Comparison of ENCODE assay signal across 9 mouse cellular contexts in the genomic region with DNA sequence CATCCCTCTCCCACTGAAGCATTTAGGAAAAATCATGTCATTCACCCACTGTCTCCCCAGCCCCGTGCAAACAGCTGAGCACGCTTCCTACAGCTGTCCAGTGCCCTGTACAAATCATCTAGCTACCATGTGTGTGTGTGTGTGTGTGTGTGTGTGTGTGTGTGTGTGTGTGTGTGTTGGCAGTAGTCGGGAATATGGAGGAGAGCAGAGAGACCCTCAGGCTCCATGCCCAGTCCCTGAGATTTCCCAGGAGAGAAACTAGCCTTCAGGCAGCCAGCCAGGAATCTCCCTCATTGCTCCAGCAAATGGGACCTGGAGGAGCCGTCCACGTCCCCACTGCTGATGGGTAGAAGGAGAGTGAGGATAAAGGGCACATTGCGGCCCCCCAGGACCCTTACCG.
A peak's percentile ranks its signal among the peaks of the same experiment; 100 is the strongest.
DNase-seq lines count a peak whose midpoint lies in the region; ATAC-seq and TF ChIP-seq lines count a peak whose summit lies in the region.
"Had no signal": no experiment of that assay in that cellular context is flagged by ENCODE, and none has a peak within 500 bp of the region (broad histone marks: within the 10 kb centered on the region; RNA-seq: fewer than 3 reads in every experiment).

No protein-coding gene starts in this region.

- 9% methylated on average over 7 of the region's 7 CpGs for WGBS in heart, postnatal 0 days
- 10% methylated on average over 7 of the region's 7 CpGs for WGBS in midbrain, postnatal 0 days
- WGBS in kidney, embryonic 14.5 days, result 19% methylated on average over 7 of the region's 7 CpGs

- no peaks in the 10 kb centered on the region for H3K36me3 ChIP-seq in heart, postnatal 0 days (replicated peaks; ENCODE audit: control insufficient read depth, insufficient read depth, low read length)
- no peaks in the 10 kb centered on the region for H3K36me3 ChIP-seq in midbrain, postnatal 0 days (ENCODE audit: insufficient read depth, low read length)
- H3K36me3 ChIP-seq in kidney, embryonic 14.5 days (ENCODE audit: control insufficient read depth, insufficient read depth, low read length), result no peaks in the 10 kb centered on the region
- H3K36me3 ChIP-seq: limb, embryonic 15.5 days had no signal

- intact Hi-C loops in left cerebral cortex, adult 2 months (cut with DNase I), result no loop called here
- intact Hi-C loops in left cerebral cortex, postnatal 36 days (cut with DNase I), result no loop called here

- H3K9ac ChIP-seq in heart, postnatal 0 days (replicated peaks; ENCODE audit: low read depth, low read length), result no peak overlapping the region
- no peak overlapping the region for H3K9ac ChIP-seq in midbrain, postnatal 0 days (replicated peaks; ENCODE audit: low read length, poor library complexity, severe bottlenecking)
- no peak overlapping the region for H3K9ac ChIP-seq in kidney, embryonic 14.5 days (ENCODE audit: low read depth, low read length)
- H3K9ac ChIP-seq: limb, embryonic 15.5 days had no signal

- no peaks in the 10 kb centered on the region for H3K4me1 ChIP-seq in heart, postnatal 0 days (ENCODE audit: control insufficient read depth, insufficient read depth)
- peaks cover 8% of the 10 kb centered on the region; the same call in 1 of the 2 replicates for H3K4me1 ChIP-seq in midbrain, postnatal 0 days (ENCODE audit: insufficient read depth, low read length)
- H3K4me1 ChIP-seq in kidney, embryonic 14.5 days (ENCODE audit: control insufficient read depth, insufficient read depth, low read length), result no peaks in the 10 kb centered on the region; the same call in 1 of the 2 replicates
- H3K4me1 ChIP-seq: limb, embryonic 15.5 days had no signal

- no peak for TF ChIP-seq CTCF in left cerebral cortex, adult 2 months (IDR thresholded peaks at IDR 0.05)
- no peak for TF ChIP-seq CTCF in heart, postnatal 0 days (IDR thresholded peaks at IDR 0.05; ENCODE audit: low read depth)
- TF ChIP-seq CTCF in midbrain, postnatal 0 days (IDR thresholded peaks at IDR 0.05), result no peak

- peak; percentile 9 for DNase-seq in adrenal gland, postnatal 25 days
- DNase-seq in adrenal gland, postnatal 4 days (ENCODE audit: low spot score in 2 of 2), result no peak
- DNase-seq in left cerebral cortex, adult 2 months (ENCODE audit: extremely low spot score in 1 of 2, low spot score in 2 of 2), result peak in 1 of 2 experiments; percentile 8
- DNase-seq in left cerebral cortex, postnatal 36 days (ENCODE audit: low spot score in 2 of 2), result no peak
- DNase-seq in heart, postnatal 0 days (ENCODE audit: low spot score), result peak; percentile 9
- peak; percentile 87 for DNase-seq in midbrain, postnatal 0 days (ENCODE audit: low spot score)
- DNase-seq in spleen, postnatal 14 days (ENCODE audit: low spot score in 2 of 2), result no peak

- H3K9me3 ChIP-seq in heart, postnatal 0 days (replicated peaks; ENCODE audit: control insufficient read depth, low read length), result no peaks in the 10 kb centered on the region
- no peaks in the 10 kb centered on the region for H3K9me3 ChIP-seq in midbrain, postnatal 0 days (ENCODE audit: low read length)
- H3K9me3 ChIP-seq in kidney, embryonic 14.5 days (ENCODE audit: control insufficient read depth, low read length), result no peaks in the 10 kb centered on the region
- H3K9me3 ChIP-seq: limb, embryonic 15.5 days had no signal

- no peak for TF ChIP-seq EP300 in heart, postnatal 0 days (IDR thresholded peaks at IDR 0.05; ENCODE audit: low read depth)

- H3K4me2 ChIP-seq in heart, postnatal 0 days (ENCODE audit: low read depth, low read length), result 0 out of 2 replicates have a peak overlapping the region, but pooled peaks have one; percentile 20
- H3K4me2 ChIP-seq in midbrain, postnatal 0 days (ENCODE audit: low read depth, low read length, poor library complexity, severe bottlenecking), result peak overlapping the region; percentile 12; the same call in 1 of the 2 replicates
- no peak overlapping the region for H3K4me2 ChIP-seq in kidney, embryonic 14.5 days (replicated peaks; ENCODE audit: low read depth, low read length)
- H3K4me2 ChIP-seq: limb, embryonic 15.5 days had no signal

- peak; percentile 47; the same call in 1 of the 2 replicates for ATAC-seq in heart, postnatal 0 days (ENCODE audit: insufficient read depth, low read depth)
- peak; percentile 84 for ATAC-seq in midbrain, postnatal 0 days (ENCODE audit: low FRiP score)
- no peak for ATAC-seq in kidney, embryonic 14.5 days (ENCODE audit: low FRiP score, low TSS enrichment)

- no peak overlapping the region for H3K4me3 ChIP-seq in left cerebral cortex, adult 2 months
- H3K4me3 ChIP-seq in heart, postnatal 0 days (ENCODE audit: low read depth, low read length), result no peak overlapping the region
- H3K4me3 ChIP-seq in midbrain, postnatal 0 days (ENCODE audit: low read depth, low read length), result no peak overlapping the region
- no peak overlapping the region for H3K4me3 ChIP-seq in kidney, embryonic 14.5 days (ENCODE audit: low read length)
- H3K4me3 ChIP-seq: limb, embryonic 15.5 days had no signal

- 0 out of 2 replicates have a peak overlapping the region, but pooled peaks have one; percentile 28 for H3K27ac ChIP-seq in left cerebral cortex, adult 2 months
- H3K27ac ChIP-seq in heart, postnatal 0 days (ENCODE audit: low read depth), result no peak overlapping the region
- H3K27ac ChIP-seq in midbrain, postnatal 0 days (ENCODE audit: low read depth, low read length), result peak overlapping the region; percentile 72
- H3K27ac ChIP-seq in kidney, embryonic 14.5 days (ENCODE audit: low read depth, low read length), result no peak overlapping the region
- H3K27ac ChIP-seq: limb, embryonic 15.5 days had no signal

- H3K27me3 ChIP-seq in heart, postnatal 0 days (ENCODE audit: control insufficient read depth, insufficient read depth, low read length), result no peaks in the 10 kb centered on the region; the same call in 1 of the 2 replicates
- no peaks in the 10 kb centered on the region for H3K27me3 ChIP-seq in midbrain, postnatal 0 days (ENCODE audit: insufficient read depth, low read length)
- H3K27me3 ChIP-seq in kidney, embryonic 14.5 days (ENCODE audit: control insufficient read depth, insufficient read depth, low read length), result peaks cover 4% of the 10 kb centered on the region; the same call in 1 of the 2 replicates

Comparison
In these comparisons a context has a peak if more than half of its experiments do, and no peak if none do; other contexts are left out.
1. DNase-seq: peak in adrenal gland, postnatal 25 days (single experiment), heart, postnatal 0 days (single experiment) and midbrain, postnatal 0 days (single experiment); none in adrenal gland, postnatal 4 days (0 of 2), left cerebral cortex, postnatal 36 days (0 of 2) and spleen, postnatal 14 days (0 of 2).
2. H3K27ac ChIP-seq: peak in left cerebral cortex, adult 2 months (single experiment) and midbrain, postnatal 0 days (single experiment); none in heart, postnatal 0 days (single experiment) and kidney, embryonic 14.5 days (single experiment).